In the genomic region with DNA sequence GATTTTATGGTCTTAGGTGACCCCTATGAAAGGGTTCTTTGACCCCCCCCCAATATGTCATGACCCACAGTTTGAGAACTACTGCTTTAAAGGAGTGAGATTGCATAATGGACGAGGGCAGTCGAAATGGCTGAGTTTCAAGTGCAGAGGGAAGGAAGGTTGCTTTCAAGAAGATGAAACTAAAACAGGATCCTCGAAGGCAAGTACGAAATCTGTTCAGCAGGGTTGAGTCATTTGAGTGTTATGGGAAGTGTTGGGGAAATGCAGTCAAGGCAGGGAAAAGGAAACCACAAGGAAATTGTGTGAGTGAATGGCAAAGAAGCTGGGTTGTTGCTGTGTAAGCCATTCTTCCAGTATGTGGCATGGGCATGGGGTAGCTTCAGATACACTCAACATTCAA, we compare ENCODE assay signal across 25 mouse cellular contexts. TPM values are rescaled to one million over a fixed set of nuclear protein-coding genes. Genes with fewer than 3 reads are reported as not detected.
"Had no signal": no experiment of that assay in that cellular context is flagged by ENCODE, and none has a peak within 500 bp of the region (broad histone marks: within the 10 kb centered on the region; RNA-seq: fewer than 3 reads in every experiment).

No protein-coding gene starts in this region.

- H3K9me3 ChIP-seq: liver, embryonic 13.5 days; midbrain, embryonic 12.5 days; midbrain, embryonic 15.5 days; neural tube, embryonic 13.5 days had no signal

- ATAC-seq: midbrain, embryonic 15.5 days had no signal

- H3K4me1 ChIP-seq: liver, embryonic 13.5 days; midbrain, embryonic 12.5 days; midbrain, embryonic 15.5 days; neural tube, embryonic 13.5 days had no signal

- H3K27ac ChIP-seq: layer of hippocampus, adult 2 months; left cerebral cortex, adult 2 months; liver, embryonic 13.5 days; midbrain, embryonic 12.5 days; midbrain, embryonic 15.5 days; neural tube, embryonic 13.5 days had no signal

- H3K27me3 ChIP-seq: liver, embryonic 13.5 days; midbrain, embryonic 12.5 days; midbrain, embryonic 15.5 days; neural tube, embryonic 13.5 days had no signal

- DNase-seq: kidney, adult 11 months; kidney, adult 8-10 months; kidney, postnatal 14 days; layer of hippocampus, adult 9-11 months; layer of hippocampus, postnatal 36 days; liver, embryonic 13.5 days; lung, embryonic 14.5 days; lung, postnatal 10 days; retina, postnatal 1 day; right cerebral cortex, postnatal 25 days; spleen, adult 18-20 months; thymus, adult 18-20 months; thymus, postnatal 36 days had no signal

- H3K4me3 ChIP-seq: layer of hippocampus, adult 2 months; left cerebral cortex, adult 2 months; liver, embryonic 13.5 days; midbrain, embryonic 12.5 days; midbrain, embryonic 15.5 days; myocyte; neural tube, embryonic 13.5 days had no signal

- H3K36me3 ChIP-seq: liver, embryonic 13.5 days; midbrain, embryonic 12.5 days; midbrain, embryonic 15.5 days; neural tube, embryonic 13.5 days had no signal

RNA-seq across cellular contexts. Expression of gene Frmd7, which starts 29.6 kb away (rescaled TPM):
- total RNA-seq: liver, adult 2 months; monocyte, adult 5-6 weeks; neutrophil, adult 5-6 weeks had no signal
- polyA plus RNA-seq: large intestine, adult 2 months; liver, adult 2 months; liver, embryonic 16.5 days; midbrain, embryonic 12.5 days; myocyte; stomach, embryonic 16.5 days had no signal
